Mouse (Mus musculus) left cerebral cortex, adult 18-20 months (tissue): ENCODE data around the gene Sec14l1. TPM values are rescaled to one million over a fixed set of nuclear protein-coding genes. Genes with fewer than 3 reads are reported as not detected.

Source experiments
- DNase-seq, 2 experiments: peaks; one replicate each; pipeline ENCODE4 v3.0.0; 2021 to 2022; ENCODE audit warnings: low spot score in 2 of 2, mixed read lengths in 1 of 2
- total RNA-seq, 2 experiments: library from RNA; stranded (reverse); gene quantifications; 2 replicates each; pipeline ENCODE4 v1.2.3; 2021

Sec14l1 gene
- total RNA-seq, 2 experiments from 2014 or later, result 203 to 219 TPM

DNA sequence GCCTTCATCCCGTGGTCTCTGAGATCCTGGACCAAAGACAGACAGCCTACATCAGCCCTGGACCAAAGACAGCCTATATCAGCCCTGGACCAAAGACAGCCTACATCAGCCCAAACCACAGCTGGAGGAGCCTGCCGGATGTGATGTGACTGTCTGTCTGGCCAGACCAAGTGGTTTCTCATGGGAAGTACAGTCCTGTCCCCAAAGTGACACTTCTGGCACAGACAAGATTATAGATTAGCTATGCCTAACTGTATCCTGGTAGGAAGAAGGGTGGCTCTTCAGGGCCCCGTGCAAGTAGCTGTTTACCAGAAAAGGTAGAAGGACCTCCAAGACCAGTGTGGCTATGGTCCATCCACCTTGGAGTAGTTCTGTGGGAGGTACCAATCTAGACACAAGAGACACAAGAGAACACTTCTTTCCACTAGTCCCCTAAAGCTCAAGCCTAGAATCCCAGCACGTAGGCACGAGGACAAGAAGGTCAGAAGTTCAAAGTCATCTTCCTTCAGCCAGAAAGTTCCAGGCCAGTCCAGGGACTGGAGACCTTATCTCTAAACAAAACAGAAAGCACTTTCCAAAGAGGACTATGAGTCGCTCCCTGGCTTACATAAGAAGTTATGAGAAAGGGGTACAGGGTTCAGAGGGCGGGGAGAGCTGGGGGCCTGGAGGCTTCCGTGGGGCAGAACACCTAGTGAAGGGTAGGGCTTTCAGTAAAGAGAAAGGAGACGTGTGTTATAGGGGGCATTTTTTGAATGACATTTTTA is 27.8 kb upstream of the Sec14l1 start:
- no peak for DNase-seq

DNA sequence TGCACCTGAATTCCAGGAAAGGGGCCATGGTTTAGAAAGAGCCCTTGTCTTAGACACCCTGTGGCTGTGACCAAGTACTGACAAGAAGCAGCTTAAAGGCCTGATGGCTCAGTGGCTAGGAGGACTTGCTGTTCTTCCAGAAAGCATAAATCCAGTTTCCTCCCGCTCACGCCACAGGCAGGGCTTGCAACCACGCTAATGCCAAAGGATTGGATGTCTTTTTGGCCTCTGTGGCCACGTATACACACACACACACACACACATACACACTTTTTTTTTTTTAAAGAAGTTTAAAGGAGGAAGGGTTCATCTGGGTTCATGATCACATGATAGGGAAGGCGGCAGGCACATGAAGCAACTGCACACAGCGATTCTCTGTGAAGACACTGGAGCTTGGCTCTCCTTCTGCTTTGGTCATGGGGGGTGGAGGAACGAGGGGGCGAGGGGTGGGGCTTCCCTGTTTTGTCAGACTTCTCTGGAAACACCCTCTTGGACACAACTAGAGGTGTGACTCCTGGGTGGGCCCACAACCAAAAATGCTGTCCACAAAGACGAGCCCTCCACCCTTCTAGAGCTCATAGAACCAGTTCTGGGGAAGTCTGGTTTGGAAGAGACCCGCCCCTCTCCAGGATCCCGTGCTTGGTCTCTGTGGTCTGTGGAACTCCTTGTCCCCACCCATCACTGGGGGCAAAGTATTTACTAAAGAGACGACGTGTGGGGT is 26.5 kb upstream of the Sec14l1 start:
- no peak for DNase-seq

DNA sequence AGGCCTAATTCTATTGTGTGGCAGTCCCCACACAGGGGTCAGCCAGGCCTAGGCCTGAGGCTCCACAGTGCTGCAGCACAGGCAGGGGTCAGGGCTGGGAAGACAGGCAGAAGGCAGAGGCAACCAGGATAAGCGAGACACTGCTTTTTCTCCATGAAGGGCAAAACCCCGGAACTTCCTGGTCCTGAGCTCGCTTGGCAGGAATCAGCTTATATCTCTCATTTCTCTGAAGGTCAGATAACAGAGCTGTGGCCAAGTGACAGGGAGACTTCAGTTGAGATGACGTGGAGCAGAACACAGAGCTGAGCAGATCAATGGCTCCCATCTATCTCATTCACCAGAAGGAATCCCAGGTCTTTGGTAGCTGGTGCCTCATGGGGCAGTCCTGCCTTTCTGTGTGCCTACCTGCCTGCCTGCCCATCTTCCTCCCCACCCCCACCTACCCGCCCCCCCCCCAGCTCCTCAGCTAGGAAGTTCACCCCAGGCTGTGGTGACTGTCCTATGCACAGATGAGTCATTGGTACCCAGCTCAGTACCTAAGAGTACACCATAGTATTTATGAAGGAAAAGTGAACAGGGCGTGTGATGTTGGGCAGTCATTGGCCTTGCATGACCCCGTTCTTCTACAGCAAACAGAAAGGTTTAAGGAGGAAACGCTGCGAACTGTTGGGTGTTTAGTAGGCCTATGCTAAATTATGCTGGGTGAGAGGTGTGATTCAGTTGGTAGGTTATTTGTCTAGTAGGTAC is 25.1 kb upstream of the Sec14l1 start:
- DNase-seq, result no peak

DNA sequence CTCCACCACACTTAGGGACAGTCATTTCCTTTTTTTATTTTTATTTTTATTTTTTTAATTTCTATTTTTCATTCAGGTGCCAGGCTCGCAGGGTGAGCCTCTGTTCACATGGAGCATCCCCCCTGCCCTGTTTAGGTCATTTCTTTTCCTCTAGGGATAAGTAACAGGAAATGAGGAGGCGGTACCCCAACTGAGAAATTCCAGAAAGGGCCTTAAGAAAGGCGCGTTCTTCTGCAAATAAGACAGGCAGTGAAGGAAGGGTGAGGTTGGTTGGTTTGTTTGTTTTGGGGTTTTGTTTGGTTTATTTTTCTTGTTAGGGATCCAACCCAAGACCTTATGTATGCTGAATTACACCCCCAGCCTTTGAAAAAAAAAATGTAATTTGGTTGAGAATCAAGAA is 23.6 kb upstream of the Sec14l1 start:
- DNase-seq, result no peak

DNA sequence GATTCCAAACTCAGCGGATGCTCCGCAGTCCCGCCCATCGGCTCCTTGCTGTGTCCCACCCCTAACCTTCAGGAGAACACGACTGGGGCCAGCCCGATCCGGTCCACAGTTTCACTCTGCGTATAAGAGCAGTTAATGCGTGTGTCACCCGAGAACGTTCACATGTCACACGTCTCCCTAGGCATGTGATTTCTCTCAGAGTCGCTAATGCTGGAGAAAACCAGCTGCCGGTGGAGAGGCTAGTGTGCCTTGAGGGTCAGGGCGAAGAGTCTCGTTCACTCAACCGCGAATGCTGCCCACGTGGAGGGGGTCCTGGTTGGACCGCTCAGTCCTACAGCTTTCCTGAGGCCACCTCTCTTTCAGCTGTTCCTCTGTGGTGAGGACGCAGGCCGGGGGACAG is 23.1 kb upstream of the Sec14l1 start:
- no peak for DNase-seq

DNA sequence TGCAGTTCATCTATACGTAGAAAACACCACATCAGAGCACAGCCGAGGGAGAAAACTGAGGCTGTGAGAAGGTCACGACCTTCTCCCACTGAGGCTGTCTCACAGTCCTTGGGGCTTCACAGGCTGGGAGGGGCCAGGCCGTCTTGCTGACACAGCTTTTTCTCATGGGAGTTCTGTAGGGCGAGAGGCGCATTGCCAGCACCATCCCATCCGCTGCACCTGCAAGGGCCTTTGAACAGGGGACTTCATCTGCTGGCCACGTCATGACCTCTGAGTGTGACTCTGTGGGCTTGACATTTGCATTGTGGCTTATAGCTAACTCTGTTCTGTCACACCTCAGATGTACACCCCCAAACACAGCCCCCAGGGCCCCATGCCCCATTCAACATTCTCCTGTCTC is 22.3 kb upstream of the Sec14l1 start:
- no peak for DNase-seq

DNA sequence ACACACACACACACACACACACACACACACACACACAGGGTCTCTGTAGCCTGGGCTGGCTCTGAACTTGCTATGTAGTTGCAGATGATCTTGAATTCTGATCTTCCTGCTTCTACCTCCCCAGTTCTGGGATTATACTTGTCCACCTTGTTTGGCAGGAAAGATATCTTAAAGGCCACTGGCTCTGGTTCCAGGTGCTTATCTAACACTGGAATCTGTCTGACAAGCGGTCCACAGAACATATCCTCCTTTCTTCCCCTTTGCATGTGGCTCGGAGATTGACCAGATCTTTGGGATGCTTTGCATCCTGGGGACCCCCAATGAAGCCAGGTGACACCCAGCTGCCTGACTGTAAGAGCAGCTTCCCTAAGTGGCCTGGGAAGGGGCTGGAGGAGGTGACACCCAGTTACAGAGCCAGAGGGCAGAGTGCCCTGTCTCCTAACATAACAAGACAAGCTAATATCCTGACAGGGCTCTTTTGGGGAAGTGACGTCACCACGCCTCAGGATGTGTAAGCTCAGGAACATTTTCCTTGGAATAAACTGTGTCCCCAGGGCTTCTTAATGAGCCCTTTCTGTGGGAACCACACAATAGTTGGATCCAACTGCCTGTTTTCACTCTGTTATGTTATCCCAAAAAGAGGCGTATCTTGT is 20.9 kb upstream of the Sec14l1 start:
- no peak for DNase-seq

DNA sequence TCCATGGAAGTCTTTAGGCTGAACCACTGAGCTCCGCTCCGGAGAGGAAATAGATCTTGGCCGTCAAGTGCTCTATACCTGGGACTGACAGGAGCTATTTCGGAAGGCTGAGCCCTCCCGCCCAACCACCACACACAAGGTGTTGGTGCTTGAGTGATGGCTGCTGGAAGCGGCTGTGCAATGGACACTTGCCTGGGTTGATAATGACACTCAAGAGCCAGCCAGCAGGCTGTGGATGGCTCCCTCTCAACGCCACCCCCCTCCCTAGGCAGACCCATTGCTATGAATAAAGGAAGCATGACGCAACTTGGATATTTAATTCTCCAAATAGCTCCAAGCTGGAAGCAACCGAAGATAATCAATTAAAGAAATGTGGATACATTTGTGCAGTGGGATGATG is 20.3 kb upstream of the Sec14l1 start:
- DNase-seq, result no peak

DNA sequence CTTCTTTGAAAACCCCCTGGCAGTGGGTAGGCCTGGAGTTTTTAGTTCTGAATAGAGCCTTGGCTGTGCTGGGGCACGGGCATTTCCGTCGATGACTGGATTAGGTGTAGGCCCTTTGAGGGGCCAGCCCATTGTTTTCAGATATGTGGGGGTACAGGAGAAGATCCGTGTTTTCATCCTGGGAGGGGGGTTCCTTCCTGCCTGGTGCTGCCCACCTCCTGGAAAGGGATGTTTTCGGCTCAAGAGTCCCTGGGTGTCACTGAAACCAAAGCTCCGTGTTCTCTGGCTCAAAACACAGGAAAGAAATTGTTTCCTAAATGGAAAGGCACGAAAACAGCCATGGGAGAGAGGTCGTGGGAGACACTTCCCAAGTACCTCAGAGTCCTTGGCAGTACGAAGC is 17.9 kb upstream of the Sec14l1 start:
- DNase-seq, result no peak

DNA sequence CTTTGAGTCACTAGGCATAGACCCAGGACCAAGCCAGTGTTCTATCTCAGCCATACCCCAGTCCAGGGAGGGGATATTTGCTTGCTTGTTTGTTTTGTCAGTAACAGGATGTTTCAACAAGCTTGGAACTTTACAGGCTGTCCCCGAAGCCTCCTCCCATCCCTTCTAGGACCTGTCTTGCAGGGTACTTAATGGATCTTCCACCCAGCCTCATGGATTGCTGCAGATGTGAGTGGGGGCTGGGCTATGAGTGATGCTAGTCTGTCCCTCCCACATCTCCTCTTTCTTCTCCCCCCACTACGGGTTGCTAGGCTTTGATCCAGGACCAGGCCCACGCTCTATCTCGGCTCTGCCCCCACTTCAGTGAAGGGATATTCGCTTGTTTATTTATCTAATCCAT is 16.8 kb upstream of the Sec14l1 start:
- no peak for DNase-seq

DNA sequence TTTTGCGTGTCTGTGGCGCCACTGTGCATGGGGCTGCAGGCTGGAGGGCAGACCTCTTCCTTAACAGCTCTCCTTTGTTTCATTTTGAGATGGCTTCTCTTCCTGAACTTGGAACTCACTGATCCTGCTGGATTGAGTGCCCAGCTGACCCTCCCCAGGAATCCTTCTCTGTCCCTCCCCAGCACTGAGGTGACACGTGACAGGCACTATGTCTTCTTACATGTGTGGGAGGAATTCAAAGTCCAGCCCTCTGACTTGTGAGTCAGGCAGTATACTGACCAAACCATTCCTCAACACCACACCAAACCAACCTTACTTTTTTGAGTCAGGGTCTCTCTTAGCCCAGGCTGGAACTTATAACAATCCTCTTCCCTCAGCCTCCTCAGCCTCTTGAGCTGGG is 16.2 kb upstream of the Sec14l1 start:
- no peak for DNase-seq

DNA sequence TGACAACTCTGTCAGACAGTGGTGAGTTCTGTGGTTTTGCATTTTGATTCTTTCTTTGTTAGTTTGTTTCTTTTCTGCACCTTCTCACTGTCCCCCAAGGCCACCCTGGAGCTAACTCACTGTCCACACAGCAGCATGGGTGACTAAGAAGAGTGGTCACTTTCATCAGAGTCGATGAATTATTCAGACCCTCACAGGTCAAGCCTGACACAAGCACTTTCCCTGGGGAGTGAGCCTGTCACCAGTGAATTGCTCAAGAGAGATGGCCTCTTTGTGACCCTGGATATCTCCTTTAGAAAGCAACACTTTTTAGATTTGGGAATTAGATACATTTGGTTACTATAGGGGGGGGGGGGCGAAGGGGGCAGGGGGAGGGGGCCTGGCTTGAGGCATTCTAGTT is 15.6 kb upstream of the Sec14l1 start:
- DNase-seq, result no peak

DNA sequence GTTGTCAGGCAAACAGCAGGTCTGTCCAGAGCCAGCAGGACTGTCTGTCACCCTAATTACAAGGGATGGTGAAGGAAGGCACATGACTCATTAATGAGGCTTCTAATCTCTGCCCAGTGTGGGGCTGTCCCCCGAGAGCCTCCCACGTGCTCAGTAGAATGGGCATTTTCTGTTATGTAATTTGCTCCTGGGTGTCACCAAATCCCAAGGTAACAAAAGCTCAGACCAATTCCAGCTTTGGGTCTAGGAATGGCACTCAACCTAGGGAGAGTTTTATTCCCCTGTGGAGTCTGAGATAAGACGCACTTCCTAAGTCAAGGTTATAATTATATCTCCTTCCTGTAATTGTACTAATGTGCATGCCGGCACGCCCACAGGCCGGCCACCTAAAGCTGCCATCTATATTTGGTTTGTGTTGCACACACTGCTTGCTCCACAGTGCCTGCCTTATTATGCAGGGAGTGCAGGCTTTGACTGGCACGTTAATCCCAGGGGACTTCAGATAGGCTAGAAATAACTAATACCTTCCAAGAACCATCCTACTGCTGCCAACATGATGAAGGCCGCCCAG is 13.5 kb upstream of the Sec14l1 start:
- peak in 1 of 2 experiments; percentile 62 for DNase-seq

DNA sequence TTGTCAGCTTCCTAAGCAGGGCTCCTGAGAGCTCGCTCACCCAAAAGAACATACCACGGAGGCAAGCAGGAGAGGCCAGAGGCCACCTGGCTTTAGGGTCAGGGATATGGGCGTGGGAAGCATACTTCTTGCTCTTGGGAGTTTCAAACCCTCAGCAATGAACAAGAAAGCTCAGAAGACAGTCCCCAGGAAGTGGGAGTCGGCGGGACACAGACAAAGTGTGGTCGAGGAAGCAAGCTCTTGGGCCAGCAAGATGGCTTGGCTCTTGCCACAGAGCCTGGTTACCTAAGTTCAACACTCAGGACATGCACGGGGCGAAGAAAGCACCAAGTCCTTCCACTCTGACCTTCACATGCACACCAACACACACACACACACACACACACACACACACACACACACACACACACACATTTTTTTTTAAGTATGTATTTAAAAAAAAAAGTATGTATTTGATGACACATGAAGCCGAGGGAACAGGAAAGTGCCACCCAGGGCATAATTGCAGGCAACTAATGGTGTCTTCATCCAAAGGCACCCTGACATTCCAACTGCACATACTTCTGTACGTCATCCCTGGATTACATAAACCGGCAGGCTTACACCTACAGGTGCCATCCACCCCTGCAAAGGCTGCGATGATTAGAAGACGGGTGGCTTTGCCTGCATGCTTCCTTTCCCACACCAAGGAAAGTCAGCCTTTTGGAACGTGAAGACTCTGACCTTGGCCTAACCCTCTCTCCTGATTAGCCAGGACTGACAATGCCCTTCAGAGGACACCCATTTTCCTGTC is 12.8 kb upstream of the Sec14l1 start:
- DNase-seq, result peak in 1 of 2 experiments; percentile 50

DNA sequence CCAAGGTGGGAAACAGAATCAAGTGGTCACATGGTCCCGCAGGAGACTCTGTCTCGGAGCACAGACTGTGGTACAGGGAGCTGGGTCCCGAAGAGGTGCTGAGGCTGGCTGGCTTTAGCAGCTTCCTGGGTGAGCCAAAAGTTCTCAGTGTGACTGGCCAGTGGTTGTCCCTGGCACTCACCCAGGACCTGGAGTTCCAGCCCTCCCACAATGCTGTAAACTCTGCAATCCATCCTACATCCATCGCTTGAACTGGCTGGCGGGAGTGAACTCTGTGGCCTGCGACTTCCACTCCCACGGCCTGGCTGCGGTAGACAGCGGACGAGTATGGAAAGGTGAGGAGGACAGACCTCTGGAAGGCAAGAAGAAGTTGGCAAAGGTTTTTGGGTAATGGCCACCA is 11.4 kb upstream of the Sec14l1 start:
- no peak for DNase-seq

DNA sequence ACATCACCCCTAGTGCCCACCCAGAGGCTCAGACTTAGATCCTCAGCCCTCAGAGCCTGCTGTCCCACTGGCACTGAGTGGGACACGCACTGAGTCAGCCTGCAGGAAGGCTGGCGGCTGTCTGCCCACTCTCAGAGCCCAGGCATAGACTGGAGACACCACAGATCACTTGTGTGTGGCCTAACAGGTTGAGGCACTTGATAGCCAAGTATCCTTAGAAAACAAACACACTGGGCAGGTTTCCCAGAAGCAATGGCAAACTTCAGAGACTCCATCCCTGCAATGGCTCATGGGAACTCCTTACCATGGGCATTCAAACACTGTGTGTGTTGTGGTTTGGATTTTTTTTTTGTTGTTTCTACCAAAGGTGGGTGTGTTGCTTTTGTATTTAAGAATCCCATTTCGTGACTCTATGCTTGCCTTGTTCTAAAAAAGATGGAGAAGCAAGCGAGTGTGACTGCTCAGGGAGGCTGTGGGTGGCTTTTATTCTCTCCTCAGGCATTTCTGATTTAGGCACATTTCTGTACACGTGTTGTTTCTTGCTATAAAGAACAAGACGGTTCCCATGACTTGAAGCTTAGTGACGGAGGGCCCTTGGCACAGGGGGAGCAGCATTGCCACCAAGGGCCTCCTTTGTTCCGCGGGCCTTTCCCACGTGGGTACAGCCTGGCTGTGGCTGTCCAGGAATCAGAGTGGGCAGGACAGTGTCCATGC is 10.8 kb upstream of the Sec14l1 start:
- DNase-seq, result peak in 1 of 2 experiments; percentile 55

DNA sequence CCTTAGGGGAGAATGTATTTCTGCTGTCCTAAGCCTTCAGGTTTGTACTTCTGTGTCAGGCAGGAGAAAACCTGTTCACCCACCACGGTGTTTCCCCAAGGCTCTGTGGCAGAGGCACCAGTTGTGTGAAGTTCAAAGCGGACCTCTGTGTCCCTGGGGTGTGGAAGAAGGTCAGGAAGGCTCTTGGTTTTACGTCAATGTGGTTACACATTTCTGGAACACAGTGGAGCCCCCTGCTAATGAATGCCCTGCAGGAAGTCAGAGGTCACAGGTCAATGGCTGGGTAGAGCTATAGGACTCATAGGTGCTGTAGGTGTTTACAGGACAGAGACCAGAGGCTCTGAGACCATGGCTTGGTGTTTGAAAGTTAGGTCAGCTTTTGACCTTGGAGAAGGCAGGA is 9.7 kb upstream of the Sec14l1 start:
- no peak for DNase-seq

DNA sequence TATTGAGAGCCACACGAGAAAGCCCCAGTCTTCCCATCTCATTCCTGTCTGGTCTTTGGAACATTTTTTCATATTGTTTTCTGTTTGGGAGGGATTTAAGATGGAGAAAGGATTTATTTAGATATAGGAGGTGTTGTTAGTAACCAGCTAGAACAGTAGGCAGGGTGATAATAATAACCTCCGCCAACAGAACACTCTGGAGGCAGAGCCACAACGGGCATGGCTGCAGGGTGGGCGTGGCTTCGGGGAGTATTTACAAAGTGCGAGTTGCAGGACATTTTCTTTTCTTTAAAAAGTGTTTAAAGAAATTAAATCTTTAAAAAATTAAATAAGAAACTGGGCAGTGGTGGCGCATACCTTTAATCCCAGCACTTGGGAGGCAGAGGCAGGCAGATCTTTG is 9.1 kb upstream of the Sec14l1 start:
- peak in 1 of 2 experiments; percentile 68 for DNase-seq

DNA sequence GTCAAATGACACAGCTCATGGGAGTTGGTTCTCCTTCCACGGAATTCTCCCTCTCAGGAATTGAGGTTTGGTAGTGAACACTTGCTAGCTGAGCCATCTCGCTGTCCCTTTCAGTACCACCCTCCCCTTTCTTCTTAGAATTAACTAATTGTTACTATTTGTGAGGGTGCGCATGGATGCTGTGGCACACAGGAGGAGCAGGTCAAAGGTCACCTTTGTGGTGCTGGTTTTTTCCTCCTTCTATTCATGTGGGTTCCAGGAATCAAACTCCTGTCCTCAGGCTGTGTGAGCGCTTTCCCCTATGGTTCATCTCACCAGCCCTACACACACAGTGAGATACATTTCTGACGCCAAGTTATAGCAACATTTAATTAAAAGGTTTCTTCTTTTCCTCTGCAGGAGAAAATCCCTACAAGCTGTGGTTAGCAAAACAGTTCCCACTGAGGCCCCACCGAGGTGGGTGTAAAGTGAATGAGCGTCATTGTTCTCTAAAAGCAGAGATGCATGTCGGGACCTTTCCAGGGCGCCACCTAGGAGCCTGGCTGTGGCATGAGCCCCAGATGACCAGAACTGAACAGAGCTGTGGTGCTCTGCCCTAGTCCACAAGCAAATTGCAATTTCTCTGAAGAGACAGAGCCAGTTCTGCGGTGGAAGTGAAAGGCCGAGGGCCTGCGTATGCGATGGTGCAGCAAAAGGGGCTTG is 8.2 kb upstream of the Sec14l1 start:
- DNase-seq, result no peak
